Comparison of ENCODE assay signal across 9 mouse cellular contexts in genomic region chr2:135742954-135743700, GRCm38 (mm10).
A peak's percentile ranks its signal among the peaks of the same experiment; 100 is the strongest.
DNase-seq lines count a peak whose midpoint lies in the region; ATAC-seq and TF ChIP-seq lines count a peak whose summit lies in the region.
"Had no signal": no experiment of that assay in that cellular context is flagged by ENCODE, and none has a peak within 500 bp of the region (broad histone marks: within the 10 kb centered on the region; RNA-seq: fewer than 3 reads in every experiment).

No protein-coding gene starts in this region.

- TF ChIP-seq POLR2A in brain, embryonic 14.5 days (IDR thresholded peaks at IDR 0.05; ENCODE audit: borderline replicate concordance, extremely low read depth, insufficient read depth, insufficient read length, poor library complexity, severe bottlenecking) = no peak

- no peak overlapping the region for H3K9ac ChIP-seq in kidney, embryonic 15.5 days
- H3K9ac ChIP-seq: liver, embryonic 13.5 days had no signal

- no peaks in the 10 kb centered on the region for H3K36me3 ChIP-seq in kidney, embryonic 15.5 days
- H3K36me3 ChIP-seq in heart, embryonic 10.5 days = no peaks in the 10 kb centered on the region
- H3K36me3 ChIP-seq: liver, embryonic 13.5 days had no signal

- no peak overlapping the region for H3K4me3 ChIP-seq in kidney, embryonic 15.5 days (replicated peaks)
- H3K4me3 ChIP-seq in heart, embryonic 10.5 days = no peak overlapping the region
- H3K4me3 ChIP-seq: liver, embryonic 13.5 days had no signal

- H3K27me3 ChIP-seq in kidney, embryonic 15.5 days = no peaks in the 10 kb centered on the region
- no peaks in the 10 kb centered on the region for H3K27me3 ChIP-seq in heart, embryonic 10.5 days (ENCODE audit: insufficient read depth, poor library complexity, severe bottlenecking)
- H3K27me3 ChIP-seq: liver, embryonic 13.5 days had no signal

- H3K9me3 ChIP-seq in kidney, embryonic 15.5 days (replicated peaks) = no peaks in the 10 kb centered on the region
- no peaks in the 10 kb centered on the region for H3K9me3 ChIP-seq in heart, embryonic 10.5 days
- H3K9me3 ChIP-seq: liver, embryonic 13.5 days had no signal

- H3K4me1 ChIP-seq in kidney, embryonic 15.5 days = peaks cover 30% of the 10 kb centered on the region
- peaks cover 12% of the 10 kb centered on the region for H3K4me1 ChIP-seq in heart, embryonic 10.5 days
- H3K4me1 ChIP-seq: liver, embryonic 13.5 days had no signal

- H3K4me2 ChIP-seq in kidney, embryonic 15.5 days = 0 out of 2 replicates have a peak overlapping the region, but pooled peaks have one; percentile 8
- H3K4me2 ChIP-seq: liver, embryonic 13.5 days had no signal

- peak; percentile 31; the same call in 1 of the 2 replicates for ATAC-seq in kidney, embryonic 15.5 days (replicated peaks; ENCODE audit: low FRiP score)
- ATAC-seq in megakaryocyte progenitor cell, adult 5-6 weeks (replicated peaks; ENCODE audit: poor library complexity) = no peak

- no peak for DNase-seq in kidney, postnatal 14 days
- peak; percentile 88 for DNase-seq in brain, embryonic 14.5 days (ENCODE audit: low read depth)
- DNase-seq in heart, embryonic 10.5 days (ENCODE audit: low spot score) = no peak
- peak; percentile 38 for DNase-seq in mesoderm, embryonic 11.5 days (ENCODE audit: low read depth, low spot score)
- DNase-seq in adrenal gland, postnatal 25 days = no peak
- no peak for DNase-seq in urinary bladder, postnatal 4 days (ENCODE audit: low spot score in 2 of 2)
- DNase-seq: liver, embryonic 13.5 days had no signal

- no peak for TF ChIP-seq CTCF in brain, embryonic 14.5 days (IDR thresholded peaks at IDR 0.05; ENCODE audit: borderline replicate concordance, extremely low read depth, insufficient read depth, insufficient read length)

- H3K27ac ChIP-seq in kidney, embryonic 15.5 days = peak overlapping the region; percentile 73
- H3K27ac ChIP-seq in heart, embryonic 10.5 days = 0 out of 2 replicates have a peak overlapping the region, but pooled peaks have one; percentile 22
- H3K27ac ChIP-seq: liver, embryonic 13.5 days had no signal

- 30% methylated on average over 10 of the region's 10 CpGs for WGBS in kidney, embryonic 15.5 days
- WGBS in heart, embryonic 10.5 days = 69% methylated on average over 10 of the region's 10 CpGs

Comparison
In these comparisons a context has a peak if more than half of its experiments do, and no peak if none do; other contexts are left out.
1. DNase-seq: peak in brain, embryonic 14.5 days (single experiment) and mesoderm, embryonic 11.5 days (single experiment); none in kidney, postnatal 14 days (single experiment), heart, embryonic 10.5 days (single experiment), adrenal gland, postnatal 25 days (single experiment) and urinary bladder, postnatal 4 days (0 of 2).